Mouse (Mus musculus) hindlimb bud, embryonic 11.5 days (tissue): ENCODE measurements around the gene Arpc1b.
"Not testable (repeated sequence)": the region's sequence is repeated elsewhere in the genome, so short reads cannot be mapped to it uniquely, and the experiment has no call there.

Experiments
- DNase-seq: peaks from one replicate; pipeline ENCODE4 v3.0.0-alpha.2; 2012; ENCODE audit warnings: low read depth, low spot score; ENCODE audit errors: extremely low spot score

Gene Arpc1b

GRCm38 (mm10) chr5:145113416-145113815 is 599 bp upstream of the Arpc1b start:
- DNase-seq: no peak

GRCm38 (mm10) chr5:145114606-145115473 is 825 bp downstream of the Arpc1b start:
- DNase-seq: no peak

DNA sequence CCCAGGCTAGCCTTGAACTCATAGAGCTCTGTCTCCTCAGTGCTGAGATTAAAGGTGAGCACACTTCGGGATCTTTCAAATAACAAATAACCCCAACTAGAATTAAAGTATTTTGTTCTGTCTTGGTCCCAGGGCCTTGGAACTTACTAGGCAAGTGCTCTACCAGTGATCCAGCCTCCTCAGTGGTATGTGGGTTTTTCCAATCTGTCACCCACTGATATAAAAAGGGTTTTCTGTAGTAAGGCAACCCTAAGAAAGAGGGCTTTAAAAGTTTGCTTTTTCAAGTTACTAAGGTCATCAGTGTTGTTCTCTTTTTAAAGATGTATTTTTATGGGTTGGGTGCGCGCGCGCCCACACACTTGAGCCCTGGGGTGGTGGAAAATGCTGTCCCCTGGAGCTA is 1.7 kb downstream of the Arpc1b start:
- DNase-seq: no peak

GRCm38 (mm10) chr5:145116316-145116715 is 2.3 kb downstream of the Arpc1b start:
- no peak for DNase-seq

DNA sequence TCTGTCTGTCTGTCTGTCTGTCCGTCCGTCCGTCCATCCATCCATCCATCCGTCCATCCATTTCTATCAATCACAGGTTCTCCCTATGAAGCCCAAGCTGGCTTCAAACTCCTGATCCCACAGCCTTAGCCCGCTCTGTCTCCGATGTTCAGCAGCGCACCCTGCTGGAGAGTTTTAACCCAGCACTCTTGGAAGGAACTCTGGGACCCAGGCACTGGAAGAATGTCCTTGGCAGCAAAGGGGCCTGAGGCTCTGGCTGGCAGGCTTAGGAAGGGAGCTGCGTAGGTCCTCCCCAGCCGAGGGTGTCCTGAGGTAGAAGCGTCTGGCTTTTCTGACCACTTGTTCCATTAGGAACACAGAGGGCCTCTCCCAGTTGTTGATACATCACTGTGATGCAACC is 2.9 kb downstream of the Arpc1b start:
- no peak for DNase-seq

DNA sequence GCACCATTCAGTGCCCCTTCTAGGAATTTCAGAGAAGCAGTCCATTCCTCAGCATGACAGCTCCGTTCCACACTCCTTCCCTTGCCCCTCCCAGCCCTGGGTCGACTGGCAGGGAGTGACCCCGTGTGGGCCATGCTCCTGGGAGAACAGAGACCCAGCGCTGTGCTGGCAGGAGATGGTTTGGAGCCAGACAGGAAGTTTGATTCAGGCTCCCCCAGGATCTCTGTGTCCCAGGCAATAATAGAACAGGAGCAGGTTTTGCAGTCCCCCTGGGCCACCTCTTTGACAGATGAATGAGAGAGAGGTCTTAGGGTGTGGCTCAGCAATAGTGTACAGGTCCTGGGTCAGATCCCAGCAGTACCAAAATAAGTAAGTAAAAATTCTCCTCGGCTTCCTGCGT is 4.0 kb downstream of the Arpc1b start:
- no peak for DNase-seq

- no peak for DNase-seq
These were observed 4.4 kb downstream of the Arpc1b start for GRCm38 (mm10) chr5:145118461-145118860.

GRCm38 (mm10) chr5:145119385-145119784 is 5.4 kb downstream of the Arpc1b start:
- DNase-seq: no peak

- no peak for DNase-seq
These were observed 6.9 kb downstream of the Arpc1b start for GRCm38 (mm10) chr5:145120921-145121320.

DNA sequence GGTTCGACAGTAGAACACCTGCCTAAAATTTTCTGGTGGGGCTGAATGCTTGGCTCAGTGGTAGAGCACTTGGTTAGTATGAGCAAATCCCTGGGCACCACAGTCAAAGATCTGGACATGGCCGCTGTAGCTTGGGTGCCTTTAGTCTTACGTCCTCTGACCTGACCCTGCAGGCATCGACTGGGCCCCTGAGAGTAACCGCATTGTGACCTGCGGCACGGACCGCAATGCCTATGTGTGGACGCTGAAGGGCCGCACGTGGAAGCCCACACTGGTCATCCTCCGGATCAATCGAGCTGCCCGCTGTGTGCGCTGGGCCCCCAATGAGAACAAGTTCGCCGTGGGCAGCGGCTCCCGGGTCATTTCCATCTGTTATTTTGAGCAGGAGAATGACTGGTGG is 9.4 kb downstream of the Arpc1b start:
- DNase-seq: no peak

DNA sequence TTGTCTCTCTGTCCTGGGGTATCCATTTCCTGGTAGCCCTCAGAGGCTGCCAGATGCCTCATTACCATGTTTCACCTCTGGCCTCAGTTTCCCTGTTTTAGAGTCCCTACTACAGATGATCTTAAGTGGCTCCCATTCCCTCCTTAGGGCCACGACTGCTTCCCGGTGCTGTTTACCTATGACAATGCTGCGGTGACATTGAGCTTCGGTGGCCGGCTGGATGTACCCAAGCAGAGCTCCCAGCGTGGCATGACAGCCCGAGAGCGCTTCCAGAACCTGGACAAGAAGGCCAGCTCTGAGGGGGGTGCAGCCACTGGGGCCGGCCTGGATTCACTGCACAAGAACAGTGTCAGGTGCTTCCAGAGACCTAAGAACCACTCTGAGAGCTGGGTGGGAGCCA is 12.6 kb downstream of the Arpc1b start:
- no peak for DNase-seq

DNA sequence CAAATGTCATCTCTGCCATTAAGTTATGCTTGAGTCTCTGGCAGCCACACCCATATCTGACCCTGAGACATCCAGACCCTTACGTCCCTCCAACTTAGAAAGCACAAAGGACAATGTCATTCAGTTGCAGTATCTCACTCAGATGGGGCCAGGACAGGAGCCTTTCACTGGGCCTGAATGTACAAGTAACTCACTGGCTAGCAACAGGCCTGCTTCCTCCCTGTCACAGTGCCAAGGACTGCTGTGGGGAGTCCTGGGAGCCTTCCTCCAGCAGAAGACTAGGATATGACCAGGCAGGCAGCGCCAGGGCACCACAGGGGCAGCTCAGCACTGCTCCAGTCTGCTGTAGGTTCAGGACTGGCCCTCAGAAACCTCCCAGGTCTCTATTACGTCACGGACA is 15.1 kb downstream of the Arpc1b start:
- DNase-seq: no peak

- DNase-seq: not testable (repeated sequence)
These were observed 15.8 kb downstream of the Arpc1b start for GRCm38 (mm10) chr5:145129773-145130172.

GRCm38 (mm10) chr5:145130191-145130590 is 16.2 kb downstream of the Arpc1b start:
- DNase-seq: no peak

- DNase-seq: no peak
These were observed 17.0 kb downstream of the Arpc1b start for GRCm38 (mm10) chr5:145130995-145131394.

DNA sequence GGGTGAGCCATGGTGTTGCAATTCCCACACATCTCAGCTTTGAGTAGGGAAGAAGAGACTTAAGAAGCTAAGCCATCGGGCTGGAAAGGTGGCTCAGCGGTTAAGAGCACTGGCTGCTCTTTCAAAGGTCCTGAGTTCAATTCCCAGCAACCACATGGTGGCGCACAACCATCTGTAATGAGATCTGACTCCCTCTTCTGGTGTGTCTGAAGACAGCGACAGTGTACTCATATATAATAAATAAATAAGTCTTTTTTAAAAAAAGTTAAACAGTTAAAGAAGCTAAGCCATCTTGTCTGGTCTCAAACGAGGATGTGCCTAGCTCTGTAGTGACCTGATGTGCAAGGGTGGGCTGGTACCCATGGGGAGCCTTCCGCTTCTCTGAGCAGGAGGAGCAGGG is 19.3 kb downstream of the Arpc1b start:
- DNase-seq: not testable (repeated sequence)

GRCm38 (mm10) chr5:145138836-145139235 is 24.8 kb downstream of the Arpc1b start:
- no peak for DNase-seq

DNA sequence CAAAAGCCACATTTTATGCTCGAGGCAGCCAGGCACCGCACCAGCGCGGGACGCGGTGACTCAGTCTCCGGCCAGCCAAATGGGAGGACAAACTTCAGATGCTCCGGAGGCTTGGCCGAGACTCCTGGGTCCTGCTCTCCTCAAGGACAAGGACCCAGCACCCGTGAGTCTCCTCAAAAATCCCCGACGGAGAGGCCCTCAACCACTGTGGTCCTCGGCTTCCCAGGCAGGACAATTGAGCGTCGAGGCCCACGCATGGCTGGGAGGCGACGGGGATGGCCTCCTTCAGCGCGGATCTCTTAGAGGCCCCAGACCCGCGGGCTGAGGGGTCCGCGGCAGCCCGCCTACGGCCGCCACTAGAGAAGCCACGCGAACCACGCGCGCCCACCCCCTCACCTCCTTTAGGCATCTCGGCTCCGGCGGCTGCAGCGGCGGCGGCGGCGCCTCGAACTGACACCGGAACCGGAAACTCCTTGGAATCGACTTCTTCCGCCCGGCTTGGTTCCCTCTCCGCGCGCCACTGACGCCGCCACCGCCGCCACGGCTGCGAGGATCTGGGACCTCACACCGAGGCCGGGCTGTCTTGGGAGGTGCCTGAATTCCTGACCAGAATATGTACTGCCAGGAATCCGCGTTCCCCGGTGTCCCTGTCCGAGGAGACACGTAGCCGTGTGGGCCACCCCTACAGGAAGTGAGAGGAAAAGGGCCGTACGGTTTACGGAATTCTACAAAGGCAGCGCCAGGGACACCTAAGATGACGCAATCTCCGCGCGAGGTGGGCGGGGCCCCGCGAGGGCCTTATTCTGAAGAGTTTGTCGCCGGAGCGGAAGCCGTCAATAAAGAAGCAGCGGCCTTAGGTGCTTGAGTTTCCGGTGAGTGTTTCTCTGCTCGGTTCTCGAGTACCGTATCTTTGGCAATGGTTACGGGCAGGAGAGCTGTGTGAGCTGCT is 25.8 kb downstream of the Arpc1b start, which contains the start of the genes Pdap1 and Bud31:
TSS of gene Pdap1 (minus strand) at position 668 of the 949 bp plus-strand sequence.
TSS of gene Bud31 (plus strand) at position 792 of the 949 bp plus-strand sequence.
- peak; percentile 60 for DNase-seq

DNA sequence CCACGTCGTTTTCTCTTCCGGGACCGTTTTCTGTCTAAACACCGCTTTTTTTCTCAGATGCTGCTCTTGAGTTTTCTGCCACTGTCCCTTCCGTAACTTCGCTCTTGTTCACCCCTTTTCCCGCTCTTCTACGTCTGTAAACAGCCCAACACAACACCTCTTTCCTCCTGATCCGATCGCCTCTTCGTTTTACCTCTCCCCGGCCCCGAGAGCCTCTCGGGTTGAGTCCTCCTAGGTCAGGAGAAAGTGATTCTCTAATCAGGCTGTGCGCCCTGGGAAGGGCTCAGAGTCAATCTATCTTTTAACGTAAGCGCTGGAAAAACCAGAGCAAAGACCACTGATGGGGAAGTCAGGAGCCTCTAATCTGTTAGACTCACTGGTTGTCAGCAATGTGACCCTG is 26.6 kb downstream of the Arpc1b start:
- no peak for DNase-seq

GRCm38 (mm10) chr5:145147748-145148147 is 33.7 kb downstream of the Arpc1b start:
- no peak for DNase-seq

GRCm38 (mm10) chr5:145149294-145149693 is 35.3 kb downstream of the Arpc1b start:
- DNase-seq: no peak

- no peak for DNase-seq
These were observed 38.7 kb downstream of the Arpc1b start for GRCm38 (mm10) chr5:145152690-145153089.
